Comparison of ENCODE assay signal across 8 mouse cellular contexts in genomic region chr1:155145620-155146019, GRCm38 (mm10). TPM values are rescaled to one million over a fixed set of nuclear protein-coding genes. Genes with fewer than 3 reads are reported as not detected.
DNase-seq lines count a peak whose midpoint lies in the region; ATAC-seq and TF ChIP-seq lines count a peak whose summit lies in the region.

No protein-coding gene starts in this region.

- H3K36me3 ChIP-seq in heart, postnatal 0 days (replicated peaks; ENCODE audit: control insufficient read depth, insufficient read depth, low read length): no peaks in the 10 kb centered on the region
- H3K36me3 ChIP-seq in forebrain, embryonic 13.5 days (ENCODE audit: poor library complexity, severe bottlenecking): no peaks in the 10 kb centered on the region
- no peaks in the 10 kb centered on the region for H3K36me3 ChIP-seq in forebrain, embryonic 15.5 days

- WGBS in heart, postnatal 0 days: 40% methylated on average over 6 of the region's 6 CpGs
- 77% methylated on average over 6 of the region's 6 CpGs for WGBS in forebrain, embryonic 13.5 days
- 71% methylated on average over 6 of the region's 6 CpGs for WGBS in forebrain, embryonic 15.5 days

- peak overlapping the region; percentile 61 for H3K4me3 ChIP-seq in heart, postnatal 0 days (ENCODE audit: low read depth, low read length)
- no peak overlapping the region for H3K4me3 ChIP-seq in forebrain, embryonic 13.5 days
- H3K4me3 ChIP-seq in forebrain, embryonic 15.5 days: no peak overlapping the region

- no peaks in the 10 kb centered on the region for H3K4me1 ChIP-seq in heart, postnatal 0 days (ENCODE audit: control insufficient read depth, insufficient read depth)
- no peaks in the 10 kb centered on the region for H3K4me1 ChIP-seq in forebrain, embryonic 13.5 days
- H3K4me1 ChIP-seq in forebrain, embryonic 15.5 days: no peaks in the 10 kb centered on the region

- H3K27ac ChIP-seq in heart, postnatal 0 days (ENCODE audit: low read depth): peak overlapping the region; percentile 75
- no peak overlapping the region for H3K27ac ChIP-seq in forebrain, embryonic 13.5 days
- no peak overlapping the region for H3K27ac ChIP-seq in forebrain, embryonic 15.5 days (replicated peaks)

- no peak for TF ChIP-seq CTCF in heart, postnatal 0 days (IDR thresholded peaks at IDR 0.05; ENCODE audit: low read depth)

- DNase-seq in adrenal gland, postnatal 14 days: peak; percentile 50
- DNase-seq in adrenal gland, postnatal 25 days: no peak
- no peak for DNase-seq in heart, postnatal 0 days (ENCODE audit: low spot score)
- DNase-seq in lung, postnatal 36 days: peak; percentile 66
- DNase-seq in right cerebral cortex, postnatal 4 days: no peak

- H3K9me3 ChIP-seq in heart, postnatal 0 days (replicated peaks; ENCODE audit: control insufficient read depth, low read length): no peaks in the 10 kb centered on the region
- no peaks in the 10 kb centered on the region for H3K9me3 ChIP-seq in forebrain, embryonic 13.5 days (replicated peaks)
- no peaks in the 10 kb centered on the region for H3K9me3 ChIP-seq in forebrain, embryonic 15.5 days

- peak; percentile 68 for ATAC-seq in CD4-positive, CD25-positive, alpha-beta regulatory T cell, adult 4 months
- ATAC-seq in heart, postnatal 0 days (ENCODE audit: insufficient read depth, low read depth): no peak
- no peak for ATAC-seq in forebrain, embryonic 13.5 days
- no peak for ATAC-seq in forebrain, embryonic 15.5 days (replicated peaks)

- H3K4me2 ChIP-seq in heart, postnatal 0 days (ENCODE audit: low read depth, low read length): peak overlapping the region; percentile 76
- no peak overlapping the region for H3K4me2 ChIP-seq in forebrain, embryonic 13.5 days
- H3K4me2 ChIP-seq in forebrain, embryonic 15.5 days (replicated peaks): no peak overlapping the region

- H3K27me3 ChIP-seq in heart, postnatal 0 days (ENCODE audit: control insufficient read depth, insufficient read depth, low read length): no peaks in the 10 kb centered on the region
- no peaks in the 10 kb centered on the region for H3K27me3 ChIP-seq in forebrain, embryonic 13.5 days
- no peaks in the 10 kb centered on the region for H3K27me3 ChIP-seq in forebrain, embryonic 15.5 days

- peak overlapping the region; percentile 58 for H3K9ac ChIP-seq in heart, postnatal 0 days (replicated peaks; ENCODE audit: low read depth, low read length)
- H3K9ac ChIP-seq in forebrain, embryonic 13.5 days: no peak overlapping the region
- no peak overlapping the region for H3K9ac ChIP-seq in forebrain, embryonic 15.5 days (replicated peaks)

- no peak for TF ChIP-seq EP300 in heart, postnatal 0 days (IDR thresholded peaks at IDR 0.05; ENCODE audit: low read depth)

RNA-seq across cellular contexts. Expression of gene Mr1, which starts 1.0 kb away (rescaled TPM):
- 13.8 and 17.2 TPM in 2 replicates for total RNA-seq in adrenal gland, postnatal 14 days (2021)
- 18.1 and 31.4 TPM in 2 replicates for total RNA-seq in adrenal gland, postnatal 25 days (2021)
- polyA plus RNA-seq in CD4-positive, CD25-positive, alpha-beta regulatory T cell, adult 4 months (2017; shearing (Covaris generic)): 10 to 100 TPM; 17.9 to 26.0 TPM
- 8.2 and 16.1 TPM in 2 replicates for total RNA-seq in heart, postnatal 0 days (2014; rRNA removed; ENCODE audit: low replicate concordance)
- 6.5 and 7.2 TPM in 2 replicates for polyA plus RNA-seq in heart, postnatal 0 days (2015; fragmentation: Nextera tagmentation; extraction: Ambion mirVana)
- polyA plus RNA-seq in forebrain, embryonic 13.5 days (2015; fragmentation: Nextera tagmentation; extraction: Ambion mirVana): 0.50 and 0.52 TPM in 2 replicates
- polyA plus RNA-seq in forebrain, embryonic 15.5 days (2015; fragmentation: Nextera tagmentation; extraction: Ambion mirVana): 0.59 and 0.83 TPM in 2 replicates

RNA-seq across cellular contexts. Expression of gene Stx6, which starts 12.9 kb away (rescaled TPM):
- total RNA-seq in adrenal gland, postnatal 14 days (2021): 48.4 and 59.5 TPM in 2 replicates
- total RNA-seq in adrenal gland, postnatal 25 days (2021): 38.3 and 57.5 TPM in 2 replicates
- 10 to 100 TPM; 50.0 to 58.4 TPM for polyA plus RNA-seq in CD4-positive, CD25-positive, alpha-beta regulatory T cell, adult 4 months (2017; shearing (Covaris generic))
- total RNA-seq in heart, postnatal 0 days (2014; rRNA removed; ENCODE audit: low replicate concordance): 56.6 and 59.4 TPM in 2 replicates
- 36.3 and 39.6 TPM in 2 replicates for polyA plus RNA-seq in heart, postnatal 0 days (2015; fragmentation: Nextera tagmentation; extraction: Ambion mirVana)
- polyA plus RNA-seq in forebrain, embryonic 13.5 days (2015; fragmentation: Nextera tagmentation; extraction: Ambion mirVana): 114 and 115 TPM in 2 replicates
- 129 and 131 TPM in 2 replicates for polyA plus RNA-seq in forebrain, embryonic 15.5 days (2015; fragmentation: Nextera tagmentation; extraction: Ambion mirVana)

RNA-seq across cellular contexts. Expression of gene Ier5, which starts 46.2 kb away (rescaled TPM):
- 11.1 and 12.9 TPM in 2 replicates for total RNA-seq in adrenal gland, postnatal 14 days (2021)
- 6.7 and 9.1 TPM in 2 replicates for total RNA-seq in adrenal gland, postnatal 25 days (2021)
- polyA plus RNA-seq in CD4-positive, CD25-positive, alpha-beta regulatory T cell, adult 4 months (2017; shearing (Covaris generic)): 10 to 100 TPM in 1 of 2 experiments, 1 to 10 TPM in 1; 4.9 to 12.6 TPM
- 50.4 and 56.2 TPM in 2 replicates for total RNA-seq in heart, postnatal 0 days (2014; rRNA removed; ENCODE audit: low replicate concordance)
- 3.1 and 3.9 TPM in 2 replicates for polyA plus RNA-seq in heart, postnatal 0 days (2015; fragmentation: Nextera tagmentation; extraction: Ambion mirVana)
- polyA plus RNA-seq in forebrain, embryonic 13.5 days (2015; fragmentation: Nextera tagmentation; extraction: Ambion mirVana): 8.6 and 12.2 TPM in 2 replicates
- polyA plus RNA-seq in forebrain, embryonic 15.5 days (2015; fragmentation: Nextera tagmentation; extraction: Ambion mirVana): 19.8 and 21.5 TPM in 2 replicates

Comparison
In these comparisons a context has a peak if more than half of its experiments do, and no peak if none do; other contexts are left out.
1. DNase-seq: peak in adrenal gland, postnatal 14 days (single experiment) and lung, postnatal 36 days (single experiment); none in adrenal gland, postnatal 25 days (single experiment), heart, postnatal 0 days (single experiment) and right cerebral cortex, postnatal 4 days (single experiment).